Mouse (Mus musculus) embryonic fibroblast, embryonic 13.5 days (primary cell): ENCODE measurements around the gene Yipf3. TPM values are rescaled to one million over a fixed set of nuclear protein-coding genes. Genes with fewer than 3 reads are reported as not detected.

Experiments
- H3K27ac ChIP-seq: 2 replicates; pipeline ENCODE4 v1.5.1; 2012; ENCODE audit warnings: low read length, control low read depth, inconsistent platforms; ENCODE audit not compliant: insufficient read depth
- H3K4me1 ChIP-seq: 2 replicates; pipeline ENCODE4 v1.6.1; 2011; ENCODE audit warnings: low read length; ENCODE audit not compliant: control insufficient read depth, insufficient read depth
- H3K4me3 ChIP-seq: 2 replicates; pipeline ENCODE4 v1.5.1; 2011; ENCODE audit warnings: mild to moderate bottlenecking, control low read depth, low read length; ENCODE audit not compliant: insufficient read depth
- CTCF ChIP-seq: IDR thresholded peaks from 2 replicates; pipeline ENCODE4 v1.5.1; 2011; ENCODE audit warnings: mild to moderate bottlenecking, control low read depth, low read length, moderate library complexity, borderline replicate concordance; ENCODE audit not compliant: insufficient read depth
- POLR2A ChIP-seq: IDR thresholded peaks from 2 replicates; pipeline ENCODE4 v1.6.1; 2011; ENCODE audit warnings: low read depth, mild to moderate bottlenecking, control low read depth, low read length, moderate library complexity
- polyA plus RNA-seq: library from polyadenylated mRNA; stranded (reverse); fragments of >200 nt; gene quantifications from 2 replicates; pipeline ENCODE4 v1.2.4, GENCODE M21; 2011; ENCODE audit warnings: low read depth; ENCODE audit not compliant: missing spikeins, insufficient read length

Gene Yipf3
- polyA plus RNA-seq, 1 experiment = 114 TPM

GRCm38 (mm10) chr17:46268026-46268720, 20.3 kb downstream of the Yipf3 start:
- peak overlapping the region; percentile 54 for H3K27ac ChIP-seq
- H3K4me3 ChIP-seq = no peak overlapping the region
- peaks cover 42% of the 10 kb centered on the region for H3K4me1 ChIP-seq
- TF ChIP-seq CTCF (no peak), POLR2A (no peak)

- peaks cover 53% of the 10 kb centered on the region for H3K4me1 ChIP-seq
- H3K27ac ChIP-seq = peak overlapping the region; percentile 24; the same call in 1 of the 2 replicates
- H3K4me3 ChIP-seq = no peak overlapping the region
- no peak for TF ChIP-seq CTCF
- TF ChIP-seq POLR2A = no peak
Observed at GRCm38 (mm10) chr17:46269771-46270534, 22.1 kb downstream of the Yipf3 start.

- Histone ChIP-seq H3K27ac (no peak overlapping the region; the same call in 1 of the 2 replicates), H3K4me3 (no peak overlapping the region), H3K4me1 (peaks cover 56% of the 10 kb centered on the region)
- TF ChIP-seq POLR2A = no peak
- no peak for TF ChIP-seq CTCF
Observed at GRCm38 (mm10) chr17:46272058-46272457, 24.2 kb downstream of the Yipf3 start.

GRCm38 (mm10) chr17:46272675-46273074, 24.8 kb downstream of the Yipf3 start:
- TF ChIP-seq POLR2A (no peak), CTCF (no peak)
- Histone ChIP-seq H3K4me3 (no peak overlapping the region), H3K27ac (peak overlapping the region; percentile 93), H3K4me1 (peaks cover 55% of the 10 kb centered on the region)

DNA sequence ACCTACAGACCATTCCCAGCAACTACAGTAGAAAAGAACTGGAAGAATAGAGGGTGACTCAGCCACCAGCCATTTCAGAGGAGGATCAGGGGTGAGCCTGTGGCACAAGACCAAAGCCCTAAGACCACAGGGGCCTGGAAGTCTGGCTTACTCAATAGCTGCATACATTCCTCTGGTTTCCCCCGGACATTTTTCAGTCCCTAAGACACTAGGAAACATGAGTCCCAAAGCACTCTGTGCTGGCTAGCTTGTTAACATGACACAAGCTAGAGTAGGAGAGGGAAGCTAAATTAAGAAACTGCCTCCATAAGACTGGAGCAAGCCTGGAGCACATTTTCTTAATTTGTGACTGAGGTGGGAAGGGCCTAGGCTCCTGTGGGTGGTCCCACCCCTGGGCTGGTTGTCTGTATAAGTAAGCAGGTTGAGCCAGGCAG, 25.9 kb downstream of the Yipf3 start:
- Histone ChIP-seq H3K4me3 (no peak overlapping the region), H3K27ac (peak overlapping the region; percentile 98)
- TF ChIP-seq POLR2A (no peak), CTCF (no peak)

GRCm38 (mm10) chr17:46274465-46274864, 26.6 kb downstream of the Yipf3 start:
- TF ChIP-seq CTCF = no peak
- no peak for TF ChIP-seq POLR2A
- no peak overlapping the region for H3K4me3 ChIP-seq
- peak overlapping the region; percentile 98 for H3K27ac ChIP-seq
- H3K4me1 ChIP-seq = peaks cover 57% of the 10 kb centered on the region

More for the DNA sequence above, 25.9 kb downstream of the Yipf3 start:
- H3K4me1 ChIP-seq = peaks cover 60% of the 10 kb centered on the region

- Histone ChIP-seq H3K4me3 (no peak overlapping the region), H3K4me1 (peaks cover 52% of the 10 kb centered on the region), H3K27ac (peak overlapping the region; percentile 98)
- no peak for TF ChIP-seq CTCF
- no peak for TF ChIP-seq POLR2A
Observed at GRCm38 (mm10) chr17:46275034-46275433, 27.2 kb downstream of the Yipf3 start.

GRCm38 (mm10) chr17:46275506-46275905, 27.6 kb downstream of the Yipf3 start:
- H3K4me1 ChIP-seq = peaks cover 47% of the 10 kb centered on the region
- peak overlapping the region; percentile 98 for H3K27ac ChIP-seq
- no peak overlapping the region for H3K4me3 ChIP-seq
- TF ChIP-seq POLR2A = no peak

DNA sequence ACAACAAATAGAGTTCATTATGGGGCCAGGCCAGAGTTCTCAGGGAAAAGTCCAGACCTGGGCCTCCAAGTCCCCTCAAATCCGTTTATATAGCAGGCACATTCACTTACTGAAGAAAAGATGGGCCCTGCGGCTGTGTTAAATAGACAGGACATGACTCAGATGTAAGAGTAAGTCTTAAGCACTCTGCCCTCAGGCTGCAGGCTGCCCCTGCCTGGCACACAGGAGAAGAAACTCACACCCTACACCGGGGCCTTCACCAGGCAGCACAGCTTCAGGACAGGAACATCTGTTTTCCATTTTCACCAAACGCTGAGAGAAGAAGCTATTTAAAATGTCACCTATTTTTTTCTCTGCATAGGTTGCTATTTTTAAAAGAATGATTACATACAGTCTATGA, 29.7 kb downstream of the Yipf3 start:
- peaks cover 36% of the 10 kb centered on the region for H3K4me1 ChIP-seq
- TF ChIP-seq POLR2A (no peak; the same call in 1 of the 2 replicates), CTCF (no peak)
- H3K27ac ChIP-seq = peak overlapping the region; percentile 98

More for the DNA sequence above, 29.7 kb downstream of the Yipf3 start:
- H3K4me3 ChIP-seq = no peak overlapping the region
